Mouse (Mus musculus) megakaryocyte-erythroid progenitor cell, adult 5-6 weeks (primary cell): ENCODE measurements around the gene Plppr2. TPM values are rescaled to one million over a fixed set of nuclear protein-coding genes. Genes with fewer than 3 reads are reported as not detected.

ENCODE experiments used
- ATAC-seq: replicated peaks from 2 replicates; pipeline ENCODE4 v1.8.0; 2016; ENCODE audit warnings: mild to moderate bottlenecking, inconsistent platforms; ENCODE audit not compliant: severe bottlenecking, poor library complexity, low FRiP score, low TSS enrichment
- total RNA-seq, 2 experiments: library from RNA; stranded (forward) in 1 of 2; stranded (reverse) in 1 of 2; fragments of 200-1000, 215-1000 nt in 1 of 2; fragments of >200 nt in 1 of 2; fragmentation: Nextera tagmentation in 1 of 2; gene quantifications; 2 replicates each; pipeline ENCODE4 v1.2.3; 2014 to 2017

Plppr2 gene
- total RNA-seq, 2 experiments from 2014 or later: not detected

GRCm38 (mm10) chr9:21996178-21996867 is 59.5 kb downstream of the Plppr2 start:
- no peak for ATAC-seq

Other genes starting within 250 kb of the Plppr2 start
- 8.4 and 14.8 TPM in 2 replicates for gene Ldlr, start 213.6 kb upstream of the Plppr2 start, total RNA-seq (2014; fragmentation: Nextera tagmentation)
- 11.5 and 13.9 TPM in 2 replicates for gene Ldlr, start 213.6 kb upstream of the Plppr2 start, total RNA-seq (2017)
- 49.0 and 79.0 TPM in 2 replicates for gene Spc24, start 176.7 kb upstream of the Plppr2 start, total RNA-seq (2014; fragmentation: Nextera tagmentation)
- gene Spc24, start 176.7 kb upstream of the Plppr2 start, total RNA-seq (2017): 77.1 and 107 TPM in 2 replicates
- 0.61 TPM in 1 of 2 replicates, not detected in the other for gene Kank2, start 138.3 kb upstream of the Plppr2 start, total RNA-seq (2014; fragmentation: Nextera tagmentation)
- 0.23 TPM in 1 of 2 replicates, not detected in the other for gene Kank2, start 138.3 kb upstream of the Plppr2 start, total RNA-seq (2017)
- gene Angptl8, start 101.5 kb upstream of the Plppr2 start, total RNA-seq (2014; fragmentation: Nextera tagmentation): not detected in 2 replicates
- not detected in 2 replicates for gene Angptl8, start 101.5 kb upstream of the Plppr2 start, total RNA-seq (2017)
- gene Dock6, start 84.4 kb upstream of the Plppr2 start, total RNA-seq (2014; fragmentation: Nextera tagmentation): 0.37 and 0.57 TPM in 2 replicates
- gene Dock6, start 84.4 kb upstream of the Plppr2 start, total RNA-seq (2017): 0.15 and 0.23 TPM in 2 replicates
- gene Rab3d, start 18.8 kb upstream of the Plppr2 start, total RNA-seq (2014; fragmentation: Nextera tagmentation): 4.9 and 8.7 TPM in 2 replicates
- gene Rab3d, start 18.8 kb upstream of the Plppr2 start, total RNA-seq (2017): 8.1 and 8.6 TPM in 2 replicates
- not detected in 2 replicates for gene Ccdc159, start 9.6 kb upstream of the Plppr2 start, total RNA-seq (2014; fragmentation: Nextera tagmentation)
- 0.46 TPM in 1 of 2 replicates, not detected in the other for gene Ccdc159, start 9.6 kb upstream of the Plppr2 start, total RNA-seq (2017)
- 9.1 and 11.4 TPM in 2 replicates for gene Tmem205, start 9.5 kb upstream of the Plppr2 start, total RNA-seq (2014; fragmentation: Nextera tagmentation)
- gene Tmem205, start 9.5 kb upstream of the Plppr2 start, total RNA-seq (2017): 4.1 and 8.5 TPM in 2 replicates
- 4.1 and 9.1 TPM in 2 replicates for gene Swsap1, start 18.7 kb downstream of the Plppr2 start, total RNA-seq (2014; fragmentation: Nextera tagmentation)
- gene Swsap1, start 18.7 kb downstream of the Plppr2 start, total RNA-seq (2017): 1.2 and 4.8 TPM in 2 replicates
- 109 and 131 TPM in 2 replicates for gene Epor, start 26.5 kb downstream of the Plppr2 start, total RNA-seq (2014; fragmentation: Nextera tagmentation)
- gene Epor, start 26.5 kb downstream of the Plppr2 start, total RNA-seq (2017): 35.2 and 48.6 TPM in 2 replicates
- gene Rgl3, start 52.4 kb downstream of the Plppr2 start, total RNA-seq (2014; fragmentation: Nextera tagmentation): not detected in 2 replicates
- not detected in 2 replicates for gene Rgl3, start 52.4 kb downstream of the Plppr2 start, total RNA-seq (2017)
- gene Ccdc151, start 65.6 kb downstream of the Plppr2 start, total RNA-seq (2014; fragmentation: Nextera tagmentation): 1.2 TPM in 1 of 2 replicates, not detected in the other
- not detected in 2 replicates for gene Ccdc151, start 65.6 kb downstream of the Plppr2 start, total RNA-seq (2017)
- 45.7 and 56.7 TPM in 2 replicates for gene Prkcsh, start 65.8 kb downstream of the Plppr2 start, total RNA-seq (2014; fragmentation: Nextera tagmentation)
- gene Prkcsh, start 65.8 kb downstream of the Plppr2 start, total RNA-seq (2017): 102 and 107 TPM in 2 replicates
- gene Elavl3, start 115.0 kb downstream of the Plppr2 start, total RNA-seq (2014; fragmentation: Nextera tagmentation): not detected in 2 replicates
- not detected in 2 replicates for gene Elavl3, start 115.0 kb downstream of the Plppr2 start, total RNA-seq (2017)
- gene Gm49318, start 134.2 kb downstream of the Plppr2 start, total RNA-seq (2014; fragmentation: Nextera tagmentation): not detected in 2 replicates
- gene Gm49318, start 134.2 kb downstream of the Plppr2 start, total RNA-seq (2017): not detected in 2 replicates
- gene Zfp653, start 134.3 kb downstream of the Plppr2 start, total RNA-seq (2014; fragmentation: Nextera tagmentation): 10.0 and 11.0 TPM in 2 replicates
- gene Zfp653, start 134.3 kb downstream of the Plppr2 start, total RNA-seq (2017): 4.2 and 9.0 TPM in 2 replicates
- gene Ecsit, start 148.4 kb downstream of the Plppr2 start, total RNA-seq (2014; fragmentation: Nextera tagmentation): 35.7 and 37.0 TPM in 2 replicates
- 18.6 and 36.6 TPM in 2 replicates for gene Ecsit, start 148.4 kb downstream of the Plppr2 start, total RNA-seq (2017)
- not detected in 2 replicates for gene Cnn1, start 162.2 kb downstream of the Plppr2 start, total RNA-seq (2014; fragmentation: Nextera tagmentation)
- gene Cnn1, start 162.2 kb downstream of the Plppr2 start, total RNA-seq (2017): 0.19 TPM in 1 of 2 replicates, not detected in the other
- 95.3 and 98.7 TPM in 2 replicates for gene Elof1, start 180.1 kb downstream of the Plppr2 start, total RNA-seq (2014; fragmentation: Nextera tagmentation)
- 31.1 and 51.7 TPM in 2 replicates for gene Elof1, start 180.1 kb downstream of the Plppr2 start, total RNA-seq (2017)
- 11.3 and 19.4 TPM in 2 replicates for gene Acp5, start 198.7 kb downstream of the Plppr2 start, total RNA-seq (2014; fragmentation: Nextera tagmentation)
- gene Acp5, start 198.7 kb downstream of the Plppr2 start, total RNA-seq (2017): 2.2 and 6.5 TPM in 2 replicates
- gene Pigyl, start 219.8 kb downstream of the Plppr2 start, total RNA-seq (2014; fragmentation: Nextera tagmentation): 31.2 and 49.5 TPM in 2 replicates
- 22.3 and 42.3 TPM in 2 replicates for gene Pigyl, start 219.8 kb downstream of the Plppr2 start, total RNA-seq (2017)